Mouse (Mus musculus): ENCODE measurements around the gene Map2k1.
"Not testable (repeated sequence)": the region's sequence is repeated elsewhere in the genome, so short reads cannot be mapped to it uniquely, and the experiment has no call there.

The Map2k1 gene

GRCm38 (mm10) chr9:64253021-64253904 is at the start of gene Map2k1:
TSS of gene Map2k1 (minus strand) at chr9:64253631.
- peak; percentile 100 for DNase-seq

DNA sequence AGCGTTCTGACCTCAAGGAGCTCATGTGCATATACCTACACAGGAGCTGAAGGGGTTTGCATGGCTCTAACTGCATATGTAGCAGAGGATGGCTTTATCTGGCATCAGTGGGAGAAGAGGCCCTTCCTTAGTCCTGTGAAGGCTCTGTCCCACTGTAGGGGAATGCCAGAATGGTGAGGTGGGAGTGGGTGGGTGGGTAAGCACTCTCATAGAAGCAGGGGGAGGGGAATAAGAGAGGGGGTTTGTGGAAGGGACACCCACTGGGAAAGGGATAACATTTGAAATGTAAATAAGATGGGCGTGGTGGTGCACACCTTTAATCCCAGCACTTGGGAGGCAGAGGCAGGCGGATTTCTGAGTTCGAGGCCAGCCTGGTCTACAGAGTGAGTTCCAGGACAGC is 49.7 kb upstream of the Map2k1 start:
- DNase-seq: not testable (repeated sequence)

- DNase-seq: no peak
These were observed 29.1 kb upstream of the Map2k1 start for GRCm38 (mm10) chr9:64282404-64282987.

- no peak for DNase-seq
These were observed 28.3 kb upstream of the Map2k1 start for GRCm38 (mm10) chr9:64281781-64282178.

GRCm38 (mm10) chr9:64281105-64281780 is 27.8 kb upstream of the Map2k1 start, which contains the start of gene Tipin:
TSS of gene Tipin (plus strand) at chr9:64281581.
- peak; percentile 94 for DNase-seq

DNA sequence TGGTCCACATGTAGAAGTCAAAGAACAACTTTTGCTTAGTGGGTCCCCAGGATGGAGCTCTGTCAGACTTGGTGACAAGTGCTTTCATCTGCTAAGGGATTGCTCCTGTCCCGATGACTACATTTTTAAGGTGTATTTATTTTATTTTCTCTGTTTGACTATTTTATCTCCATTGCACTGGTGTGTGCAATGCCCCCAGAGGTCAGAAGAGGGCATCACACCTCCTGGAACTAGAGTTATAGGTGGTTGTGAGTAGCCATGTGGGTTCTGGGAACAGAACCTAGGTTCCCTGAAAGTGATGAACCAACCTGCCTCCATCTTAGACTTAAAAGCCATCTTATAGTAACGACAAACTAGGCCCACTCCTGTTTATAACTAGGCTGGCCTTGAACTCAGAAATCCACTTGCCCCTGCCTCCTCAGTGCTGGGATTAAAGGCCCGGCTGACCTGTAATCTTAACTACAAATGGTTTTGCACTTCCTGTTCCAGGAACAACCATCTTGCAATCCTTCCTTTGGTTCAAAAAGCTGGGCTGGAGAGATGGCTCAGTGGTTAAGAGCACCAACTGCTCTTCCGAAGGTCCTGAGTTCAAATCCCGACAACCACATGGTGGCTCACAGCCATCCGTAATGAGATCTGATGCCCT is 25.4 kb upstream of the Map2k1 start:
- no peak for DNase-seq

DNA sequence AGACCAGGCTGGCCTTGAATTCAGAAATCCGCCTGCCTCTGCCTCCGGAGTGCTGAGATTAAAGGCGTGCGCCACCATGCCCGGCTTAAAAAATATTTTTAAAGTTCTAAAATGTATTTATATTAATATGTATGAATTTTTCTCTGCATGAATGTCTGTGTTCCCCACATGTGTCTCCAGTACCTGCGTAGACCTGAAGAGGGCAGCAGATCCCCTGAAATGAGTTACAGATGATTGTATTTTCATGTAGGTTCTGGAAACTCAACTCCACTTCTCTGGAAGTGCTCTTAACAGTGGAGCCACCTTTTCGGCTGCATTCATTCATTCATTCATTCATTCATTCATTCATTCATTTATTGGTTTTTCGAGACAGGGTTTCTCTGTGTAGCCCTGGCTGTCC is 24.3 kb upstream of the Map2k1 start:
- DNase-seq: peak; percentile 44

DNA sequence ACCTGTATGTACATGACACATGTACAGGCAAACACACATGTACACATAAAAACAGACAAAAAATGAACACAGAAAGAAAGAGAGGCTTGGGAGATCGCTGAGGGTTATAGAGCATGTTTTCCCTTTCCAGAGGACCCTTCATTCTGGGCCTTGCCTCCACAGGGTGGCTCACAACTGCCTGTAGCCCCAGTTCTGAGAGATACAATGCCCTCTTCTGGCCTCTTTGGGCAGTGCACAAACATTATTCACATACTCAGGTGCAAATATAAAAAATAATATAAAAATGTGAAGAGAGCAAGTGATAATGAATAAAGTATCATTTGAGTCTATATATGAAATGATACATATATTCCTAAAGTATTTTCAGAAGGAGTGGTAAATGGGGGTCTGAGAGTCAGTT is 21.5 kb upstream of the Map2k1 start:
- DNase-seq: no peak

- no peak for DNase-seq
These were observed 20.9 kb upstream of the Map2k1 start for GRCm38 (mm10) chr9:64274291-64274690.

- peak; percentile 33 for DNase-seq
These were observed 20.3 kb upstream of the Map2k1 start for GRCm38 (mm10) chr9:64273757-64274156.

DNA sequence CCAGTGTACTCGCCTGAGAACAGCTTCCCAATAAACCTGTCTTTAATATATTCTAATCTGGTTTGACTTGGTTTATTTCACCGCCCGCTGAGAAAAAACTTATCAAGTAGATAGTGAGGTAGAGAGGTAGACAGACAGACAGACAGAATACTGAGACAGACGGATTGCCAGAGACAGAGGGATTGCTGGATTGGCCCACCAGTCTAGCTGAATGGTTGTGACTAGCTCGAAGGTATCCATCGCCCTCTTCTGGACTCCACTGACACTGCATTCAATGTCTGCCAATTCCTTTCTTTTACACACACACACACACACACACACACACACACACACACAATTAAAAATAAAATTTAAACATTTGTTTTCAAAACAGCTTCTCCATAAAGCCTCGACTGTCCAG is 19.2 kb upstream of the Map2k1 start:
- DNase-seq: peak; percentile 33

DNA sequence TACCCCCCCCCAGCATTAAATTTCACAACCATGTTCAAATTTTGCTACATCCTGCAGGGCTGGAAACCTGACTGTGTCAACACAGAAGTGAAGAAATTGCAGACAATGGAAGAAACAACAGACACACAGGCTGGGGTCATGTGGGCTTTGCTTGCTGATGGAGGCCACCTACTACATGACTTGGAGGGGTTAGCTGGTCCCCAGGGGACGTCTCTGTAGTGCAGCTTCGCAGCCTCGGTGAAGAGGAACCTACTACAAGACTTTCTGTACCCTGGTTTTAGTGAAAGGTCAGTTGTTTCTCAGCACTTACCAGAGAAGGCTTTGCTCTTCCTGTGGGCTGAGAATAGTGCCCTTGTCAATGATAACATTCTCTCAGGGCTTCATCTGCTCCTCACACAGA is 17.8 kb upstream of the Map2k1 start:
- DNase-seq: no peak

DNA sequence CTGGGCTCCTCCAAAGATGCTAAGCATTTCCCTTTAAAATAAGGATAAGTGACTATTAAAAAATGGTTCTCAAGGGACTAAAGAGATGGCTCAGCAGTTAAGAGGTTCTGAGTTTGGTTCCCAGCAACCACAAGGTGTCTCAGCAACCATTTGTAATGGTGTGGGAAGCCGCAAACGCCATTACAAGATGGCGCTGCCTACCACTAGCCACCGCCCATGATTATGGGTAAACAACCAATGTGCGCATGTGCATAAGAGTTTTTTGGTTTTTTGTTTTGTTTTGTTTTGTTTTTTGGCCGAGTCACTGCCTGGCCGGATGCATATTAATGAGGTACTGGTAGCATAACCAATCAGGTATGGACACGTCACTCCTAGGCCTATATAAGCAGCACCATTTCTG is 15.4 kb upstream of the Map2k1 start:
- DNase-seq: not testable (repeated sequence)

GRCm38 (mm10) chr9:64268196-64268595 is 14.8 kb upstream of the Map2k1 start:
- no peak for DNase-seq

- no peak for DNase-seq
These were observed 13.8 kb upstream of the Map2k1 start for GRCm38 (mm10) chr9:64267231-64267630.

DNA sequence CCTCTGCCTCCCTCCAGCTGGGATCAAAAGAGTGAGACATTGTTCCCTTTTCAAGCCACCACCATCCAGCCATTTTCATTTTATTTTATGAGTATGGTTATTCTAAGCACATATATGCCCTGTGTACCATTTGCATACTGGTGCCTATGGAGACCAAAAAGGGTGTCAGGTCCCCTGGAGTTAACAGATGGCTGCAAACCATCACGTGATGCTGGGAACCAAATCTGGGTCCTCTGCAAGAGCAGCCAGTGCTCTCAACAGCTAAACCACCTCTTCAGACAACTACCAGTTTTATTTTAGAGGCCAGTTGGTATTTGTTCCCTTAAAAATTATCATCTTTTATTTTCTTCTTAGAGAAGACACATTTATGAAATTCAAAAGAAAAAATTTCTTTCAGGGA is 11.4 kb upstream of the Map2k1 start:
- peak; percentile 26 for DNase-seq

DNA sequence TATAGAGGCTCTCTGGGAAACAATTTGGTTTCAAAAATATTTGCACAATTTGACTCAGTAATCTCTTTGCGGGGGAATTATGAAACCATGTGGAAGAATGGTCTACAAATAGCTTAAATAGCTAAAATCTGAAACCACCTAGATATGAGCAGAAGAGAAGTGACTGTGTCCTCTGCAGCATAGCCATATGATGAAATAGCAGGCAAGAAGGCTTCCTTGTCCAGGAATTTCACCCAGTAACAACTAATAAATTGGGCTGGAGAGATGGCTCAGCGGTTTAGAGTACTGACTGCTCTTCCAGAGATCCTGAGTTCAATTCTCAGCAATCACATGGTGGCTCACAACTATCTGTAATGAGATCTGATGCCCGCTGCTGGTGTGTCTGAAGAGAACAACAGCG is 7.6 kb upstream of the Map2k1 start:
- no peak for DNase-seq

- DNase-seq: no peak
These were observed 6.5 kb upstream of the Map2k1 start for GRCm38 (mm10) chr9:64259906-64260305.

DNA sequence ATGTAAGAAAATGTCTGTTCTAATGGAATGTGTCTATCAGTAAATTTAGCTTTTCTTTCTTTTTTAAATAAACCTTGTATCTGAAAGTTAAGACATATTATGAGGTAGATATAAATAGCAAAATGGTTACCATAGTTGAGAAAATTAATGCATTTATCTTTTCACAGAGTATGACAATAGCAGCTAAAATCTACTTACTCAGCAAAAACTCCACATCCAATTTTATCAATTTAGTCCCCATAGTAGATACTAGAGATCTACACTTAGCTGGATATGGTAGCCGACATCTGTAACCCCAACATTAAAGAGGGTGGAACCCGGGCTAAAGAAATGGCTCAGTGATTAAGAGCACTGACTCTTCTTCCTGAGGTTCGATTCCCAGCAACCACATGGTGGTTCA is 2.8 kb upstream of the Map2k1 start:
- DNase-seq: no peak

GRCm38 (mm10) chr9:64255422-64255821 is 2.0 kb upstream of the Map2k1 start:
- no peak for DNase-seq

GRCm38 (mm10) chr9:64252591-64253020 is 825 bp downstream of the Map2k1 start:
- DNase-seq: no peak

- DNase-seq: no peak
These were observed 3.2 kb downstream of the Map2k1 start for GRCm38 (mm10) chr9:64250111-64250730.

DNA sequence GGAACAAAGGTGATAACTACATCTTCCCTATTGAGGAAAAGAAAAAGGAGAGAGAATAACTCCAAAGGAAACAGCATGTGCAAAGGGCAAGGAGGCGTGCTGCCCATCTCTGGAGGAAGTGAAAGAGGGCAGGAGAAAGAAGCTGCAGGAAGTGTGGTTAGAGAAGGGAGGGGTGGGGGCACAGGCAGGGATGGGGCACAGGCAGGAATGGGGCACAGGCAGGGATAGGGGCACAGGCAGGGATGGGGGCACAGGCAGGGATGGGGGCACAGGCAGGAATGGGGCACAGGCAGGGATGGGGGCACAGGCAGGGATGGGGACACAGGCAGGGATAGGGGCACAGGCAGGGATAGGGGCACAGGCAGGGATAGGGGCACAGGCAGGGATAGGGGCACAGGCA is 4.1 kb downstream of the Map2k1 start:
- DNase-seq: no peak
